Mouse (Mus musculus) lung, adult 2 months (tissue): ENCODE results near the gene Pla2g2d. TPM values are rescaled to one million over a fixed set of nuclear protein-coding genes. Genes with fewer than 3 reads are reported as not detected.

Experiments used
- DNase-seq: peaks from one replicate; pipeline ENCODE4 v3.0.0; 2022
- H3K4me1 ChIP-seq: fragments of 200-500 bp; 2 replicates; pipeline ENCODE4 v1.6.1; 2011; ENCODE audit warnings: low read length; ENCODE audit not compliant: control insufficient read depth, insufficient read depth
- H3K4me3 ChIP-seq: fragments of 200-500 bp; replicated peaks from 2 replicates; pipeline ENCODE3; 2011; ENCODE audit warnings: low read depth, mild to moderate bottlenecking, control low read depth, low read length; ENCODE audit errors: extremely low read depth
- CTCF ChIP-seq: fragments of 200-500 bp; IDR thresholded peaks from 2 replicates; pipeline ENCODE4 v1.5.1; 2011; ENCODE audit warnings: mild to moderate bottlenecking, low read length, control low read depth; ENCODE audit not compliant: insufficient read depth
- POLR2A ChIP-seq: fragments of 200-500 bp; IDR thresholded peaks from 2 replicates; pipeline ENCODE4 v1.6.1; 2011; ENCODE audit warnings: low read depth, mild to moderate bottlenecking, control low read depth, low read length, borderline replicate concordance; ENCODE audit errors: extremely low read depth
- WGBS: fragments of 180-500 bp; shearing (Covaris S2); methylation state at CpG from one replicate; pipeline ENCODE4 v1.1.7; 2018; 5-methylcytosine and 5-hydroxymethylcytosine counted together
- polyA plus RNA-seq: library from polyadenylated mRNA; depleted of rRNA; stranded (reverse); fragments of >200 nt; gene quantifications from 2 replicates; pipeline ENCODE4 v1.2.3, GENCODE M21; 2012

Pla2g2d gene
- polyA plus RNA-seq, 1 experiment: 2.5 TPM

- TF ChIP-seq CTCF (no peak), POLR2A (no peak)
- no peaks in the 10 kb centered on the region for H3K4me1 ChIP-seq
- no peak for DNase-seq
- 22% methylated on average over 6 of the region's 6 CpGs for WGBS
- H3K4me3 ChIP-seq: no peak overlapping the region
Observed at GRCm38 (mm10) chr4:138796513-138797216, 21.1 kb downstream of the Pla2g2d start.

- Histone ChIP-seq H3K4me3 (no peak overlapping the region), H3K4me1 (no peaks in the 10 kb centered on the region)
- TF ChIP-seq CTCF: no peak
- TF ChIP-seq POLR2A: no peak
- 50% methylated on average over 4 of the region's 4 CpGs for WGBS
- DNase-seq: no peak
Observed at GRCm38 (mm10) chr4:138797217-138797570, 21.7 kb downstream of the Pla2g2d start.

GRCm38 (mm10) chr4:138800134-138800744, 24.7 kb downstream of the Pla2g2d start:
- 45% methylated on average over 12 of the region's 12 CpGs for WGBS
- TF ChIP-seq CTCF (no peak), POLR2A (no peak)

GRCm38 (mm10) chr4:138801631-138802030, 26.1 kb downstream of the Pla2g2d start:
- WGBS: 80% methylated on average over 4 of the region's 4 CpGs
- no peak overlapping the region for H3K4me3 ChIP-seq
- no peaks in the 10 kb centered on the region for H3K4me1 ChIP-seq
- DNase-seq: no peak
- no peak for TF ChIP-seq POLR2A
- TF ChIP-seq CTCF: no peak

More at GRCm38 (mm10) chr4:138800134-138800744, 24.7 kb downstream of the Pla2g2d start:
- H3K4me1 ChIP-seq: no peaks in the 10 kb centered on the region
- DNase-seq: no peak
- H3K4me3 ChIP-seq: no peak overlapping the region

GRCm38 (mm10) chr4:138802917-138803316, 27.4 kb downstream of the Pla2g2d start:
- no peak overlapping the region for H3K4me3 ChIP-seq
- DNase-seq: no peak
- TF ChIP-seq CTCF: no peak
- TF ChIP-seq POLR2A: no peak
- no peaks in the 10 kb centered on the region for H3K4me1 ChIP-seq
- whole genome bisulfite sequencing: 85% methylated on average over 11 of the region's 11 CpGs

- Histone ChIP-seq H3K4me3 (no peak overlapping the region), H3K4me1 (no peaks in the 10 kb centered on the region)
- no peak for TF ChIP-seq CTCF
- no peak for TF ChIP-seq POLR2A
- DNase-seq: no peak
- WGBS: 47% methylated on average over 8 of the region's 8 CpGs
Observed at GRCm38 (mm10) chr4:138805248-138805647, 29.7 kb downstream of the Pla2g2d start.

- Histone ChIP-seq H3K4me1 (no peaks in the 10 kb centered on the region), H3K4me3 (no peak overlapping the region)
- TF ChIP-seq CTCF: no peak
- no peak for TF ChIP-seq POLR2A
- no peak for DNase-seq
- 67% methylated on average over 8 of the region's 8 CpGs for WGBS
Observed at GRCm38 (mm10) chr4:138806160-138806559, 30.6 kb downstream of the Pla2g2d start.

- TF ChIP-seq POLR2A (no peak), CTCF (no peak)
- WGBS: 41% methylated on average over 7 of the region's 7 CpGs
- Histone ChIP-seq H3K4me1 (no peaks in the 10 kb centered on the region), H3K4me3 (no peak overlapping the region)
- DNase-seq: no peak
Observed at GRCm38 (mm10) chr4:138806920-138807541, 31.5 kb downstream of the Pla2g2d start.

- H3K4me3 ChIP-seq: no peak overlapping the region
- WGBS: 81% methylated on average over 9 of the region's 9 CpGs
- TF ChIP-seq CTCF (no peak), POLR2A (no peak)
- 0 out of 2 replicates have a peak, but pooled peaks cover 3% of the 10 kb centered on the region for H3K4me1 ChIP-seq
- DNase-seq: no peak
Observed at GRCm38 (mm10) chr4:138816166-138816565, 40.6 kb downstream of the Pla2g2d start.

- no peak overlapping the region for H3K4me3 ChIP-seq
- DNase-seq: no peak
- TF ChIP-seq CTCF (no peak), POLR2A (no peak)
- 45% methylated on average over 6 of the region's 6 CpGs for WGBS
- H3K4me1 ChIP-seq: 0 out of 2 replicates have a peak, but pooled peaks cover 3% of the 10 kb centered on the region
Observed at GRCm38 (mm10) chr4:138817736-138818135, 42.2 kb downstream of the Pla2g2d start.
